Mouse (Mus musculus): ENCODE measurements around the gene Il13ra1. TPM values are rescaled to one million over a fixed set of nuclear protein-coding genes. Genes with fewer than 3 reads are reported as not detected.

Gene Il13ra1
- total and polyA plus RNA-seq, 2 experiments from 2014 or later = 7.6 to 8.7 TPM

DNA sequence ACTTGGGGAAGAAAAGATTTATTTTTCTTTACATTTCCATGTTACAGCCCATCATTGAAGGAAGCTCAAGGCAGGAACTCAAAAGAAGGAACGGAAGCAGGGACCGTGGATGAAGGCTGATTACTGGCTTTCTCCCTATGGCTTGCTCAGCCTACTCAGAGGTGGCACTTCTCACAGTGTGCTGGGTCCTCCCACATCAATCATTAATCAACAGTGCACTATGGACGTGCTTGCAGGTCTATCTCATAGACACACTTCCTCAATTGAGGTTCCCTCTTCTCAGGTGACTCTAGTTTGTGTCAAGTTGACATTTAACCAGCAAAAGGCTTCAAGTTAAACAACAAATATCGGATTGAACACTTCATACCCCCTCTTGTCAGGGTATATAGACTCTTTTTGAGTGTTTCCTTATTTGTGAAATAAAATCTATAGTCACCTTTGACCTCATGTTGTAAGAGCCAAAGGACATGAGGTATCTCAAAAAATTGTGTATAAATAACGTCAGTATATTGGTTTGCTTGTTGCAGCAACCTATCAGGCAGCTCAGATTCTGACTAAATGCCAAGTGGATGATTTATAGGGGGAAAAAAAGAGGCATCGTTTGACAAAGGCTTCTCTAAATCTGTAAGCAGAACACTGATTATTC lies 30.2 kb downstream of the Il13ra1 start:
- Histone ChIP-seq H3K27ac (no peak overlapping the region), H3K9me3 (ENCODE audit: low read length) (no peaks in the 10 kb centered on the region), H3K27me3 (ENCODE audit: insufficient read depth, low read length) (no peaks in the 10 kb centered on the region), H3K4me1 (ENCODE audit: insufficient read depth, low read length) (no peaks in the 10 kb centered on the region), H3K36me3 (ENCODE audit: insufficient read depth, low read length) (no peaks in the 10 kb centered on the region), H3K4me3 (ENCODE audit: low read length) (no peak overlapping the region), H3K9ac (replicated peaks; ENCODE audit: low read length) (no peak overlapping the region), H3K4me2 (ENCODE audit: low read depth, low read length) (no peak overlapping the region)
- no peak for TF ChIP-seq CTCF (IDR thresholded peaks at IDR 0.05; ENCODE audit: low read depth)
- ATAC-seq = no peak
- DNase-seq (ENCODE audit: low spot score) = no peak
- WGBS = 74% methylated on average over 6 of the region's 6 CpGs

DNA sequence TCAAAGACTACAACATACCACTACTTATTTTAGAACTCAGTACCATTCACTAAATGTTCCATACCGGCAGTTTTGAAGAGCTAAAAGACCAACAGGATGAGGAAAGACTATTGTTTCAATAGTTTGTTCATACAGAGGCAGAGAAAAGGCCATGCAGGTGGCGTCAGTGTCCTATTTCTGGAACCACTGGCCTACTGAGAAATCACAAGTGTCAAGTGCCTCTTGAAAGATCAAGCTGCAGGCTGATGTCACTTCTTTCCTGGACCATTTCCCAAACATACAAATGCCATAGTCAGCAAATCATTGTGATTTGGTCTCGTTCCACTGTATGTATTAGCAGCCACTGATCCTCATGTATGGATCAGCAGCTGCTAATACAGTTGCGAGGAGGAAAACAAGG lies 34.8 kb downstream of the Il13ra1 start:
- ATAC-seq (no peak), DNase-seq (ENCODE audit: low spot score) (no peak)
- no peaks in the 10 kb centered on the region for H3K9me3 ChIP-seq (ENCODE audit: low read length)
- WGBS = 58% methylated on average over 4 of the region's 4 CpGs
- H3K36me3 ChIP-seq (ENCODE audit: insufficient read depth, low read length) = no peaks in the 10 kb centered on the region
- no peaks in the 10 kb centered on the region for H3K4me1 ChIP-seq (ENCODE audit: insufficient read depth, low read length)
- TF ChIP-seq CTCF (IDR thresholded peaks at IDR 0.05; ENCODE audit: low read depth) = no peak
- H3K9ac ChIP-seq (replicated peaks; ENCODE audit: low read length) = no peak overlapping the region
- no peak overlapping the region for H3K4me3 ChIP-seq (ENCODE audit: low read length)
- no peak overlapping the region for H3K4me2 ChIP-seq (ENCODE audit: low read depth, low read length)
- no peak overlapping the region for H3K27ac ChIP-seq
- H3K27me3 ChIP-seq (ENCODE audit: insufficient read depth, low read length) = no peaks in the 10 kb centered on the region

DNA sequence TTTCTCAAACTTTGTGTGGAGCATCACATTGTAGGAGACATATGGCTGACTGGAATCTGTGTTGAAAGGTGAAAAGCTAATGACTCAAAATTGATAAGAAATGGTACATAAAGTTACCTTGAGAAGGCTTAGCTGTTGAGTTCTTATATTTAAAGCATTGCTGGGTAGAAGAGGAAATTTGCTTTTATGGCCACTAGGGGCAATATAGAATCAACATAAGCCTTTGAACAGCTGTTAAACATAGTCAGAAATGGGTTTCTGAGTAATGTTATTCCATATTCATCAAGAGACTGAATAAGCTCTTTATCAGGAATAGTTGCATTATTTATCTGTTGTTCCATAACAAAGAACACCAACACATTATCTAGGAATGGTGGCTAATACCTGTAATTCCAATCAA lies 38.2 kb downstream of the Il13ra1 start:
- no peaks in the 10 kb centered on the region for H3K27me3 ChIP-seq (ENCODE audit: insufficient read depth, low read length)
- H3K4me1 ChIP-seq (ENCODE audit: insufficient read depth, low read length) = no peaks in the 10 kb centered on the region
- TF ChIP-seq CTCF (IDR thresholded peaks at IDR 0.05; ENCODE audit: low read depth) = peak; percentile 20; the same call in 1 of the 2 replicates
- H3K27ac ChIP-seq = no peak overlapping the region
- no peaks in the 10 kb centered on the region for H3K36me3 ChIP-seq (ENCODE audit: insufficient read depth, low read length)
- no peak for ATAC-seq
- no peak overlapping the region for H3K4me2 ChIP-seq (ENCODE audit: low read depth, low read length)
- no peak overlapping the region for H3K4me3 ChIP-seq (ENCODE audit: low read length)
- H3K9me3 ChIP-seq (ENCODE audit: low read length) = no peaks in the 10 kb centered on the region
- DNase-seq (ENCODE audit: low spot score) = no peak
- H3K9ac ChIP-seq (replicated peaks; ENCODE audit: low read length) = no peak overlapping the region

DNA sequence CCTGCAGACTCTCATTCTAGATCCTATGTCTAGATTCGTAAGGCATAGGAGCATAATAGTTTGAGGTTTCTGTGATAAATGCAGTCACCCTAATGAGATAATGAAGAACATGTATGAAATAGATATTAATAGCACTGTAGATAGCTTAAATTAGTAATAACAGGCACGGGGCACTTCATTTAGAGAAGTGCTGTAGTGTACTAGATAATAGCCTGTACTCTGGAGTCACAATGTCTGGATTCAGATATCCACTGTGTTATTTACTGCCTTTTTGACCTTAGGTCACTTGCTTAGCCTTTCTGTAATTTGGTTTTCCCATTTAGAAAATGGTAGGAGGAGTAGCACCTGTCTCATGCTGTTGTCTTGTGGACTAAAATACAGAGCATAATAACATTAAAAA lies 44.8 kb downstream of the Il13ra1 start:
- Histone ChIP-seq H3K4me1 (ENCODE audit: insufficient read depth, low read length) (no peaks in the 10 kb centered on the region), H3K36me3 (ENCODE audit: insufficient read depth, low read length) (no peaks in the 10 kb centered on the region), H3K27ac (no peak overlapping the region), H3K27me3 (ENCODE audit: insufficient read depth, low read length) (no peaks in the 10 kb centered on the region), H3K9ac (replicated peaks; ENCODE audit: low read length) (no peak overlapping the region), H3K4me2 (ENCODE audit: low read depth, low read length) (no peak overlapping the region), H3K4me3 (ENCODE audit: low read length) (no peak overlapping the region), H3K9me3 (ENCODE audit: low read length) (no peaks in the 10 kb centered on the region)
- DNase-seq (ENCODE audit: low spot score) = no peak
- TF ChIP-seq CTCF (IDR thresholded peaks at IDR 0.05; ENCODE audit: low read depth) = no peak
- WGBS = 80% methylated on average over 2 of the region's 2 CpGs
- no peak for ATAC-seq

DNA sequence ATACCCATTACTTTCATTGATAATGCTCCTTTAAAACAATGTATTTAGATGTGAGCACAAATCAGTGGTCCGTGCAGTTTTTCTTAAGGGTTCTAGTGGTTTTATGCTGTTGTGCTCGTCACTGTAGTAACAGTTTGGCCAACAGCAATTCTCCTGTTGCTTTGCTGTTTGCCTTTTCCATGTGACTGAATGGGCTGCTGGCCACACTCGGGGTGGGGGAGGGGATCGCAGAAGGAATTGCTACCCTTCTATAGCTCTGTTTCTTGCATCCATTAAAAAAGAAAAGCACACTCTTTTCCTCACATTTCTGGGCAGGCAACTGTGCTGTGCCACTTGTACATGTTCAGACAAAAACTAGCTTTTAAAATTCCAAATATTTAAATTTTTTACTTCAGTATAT lies 49.7 kb downstream of the Il13ra1 start:
- Histone ChIP-seq H3K27ac (no peak overlapping the region), H3K4me2 (ENCODE audit: low read depth, low read length) (no peak overlapping the region), H3K9ac (replicated peaks; ENCODE audit: low read length) (no peak overlapping the region), H3K27me3 (ENCODE audit: insufficient read depth, low read length) (no peaks in the 10 kb centered on the region), H3K9me3 (ENCODE audit: low read length) (no peaks in the 10 kb centered on the region), H3K4me3 (ENCODE audit: low read length) (no peak overlapping the region), H3K4me1 (ENCODE audit: insufficient read depth, low read length) (no peaks in the 10 kb centered on the region), H3K36me3 (ENCODE audit: insufficient read depth, low read length) (no peaks in the 10 kb centered on the region)
- peak; percentile 46 for DNase-seq (ENCODE audit: low spot score)
- 45% methylated on average over 4 of the region's 4 CpGs for WGBS
- TF ChIP-seq CTCF (IDR thresholded peaks at IDR 0.05; ENCODE audit: low read depth) = no peak
- ATAC-seq = no peak

DNA sequence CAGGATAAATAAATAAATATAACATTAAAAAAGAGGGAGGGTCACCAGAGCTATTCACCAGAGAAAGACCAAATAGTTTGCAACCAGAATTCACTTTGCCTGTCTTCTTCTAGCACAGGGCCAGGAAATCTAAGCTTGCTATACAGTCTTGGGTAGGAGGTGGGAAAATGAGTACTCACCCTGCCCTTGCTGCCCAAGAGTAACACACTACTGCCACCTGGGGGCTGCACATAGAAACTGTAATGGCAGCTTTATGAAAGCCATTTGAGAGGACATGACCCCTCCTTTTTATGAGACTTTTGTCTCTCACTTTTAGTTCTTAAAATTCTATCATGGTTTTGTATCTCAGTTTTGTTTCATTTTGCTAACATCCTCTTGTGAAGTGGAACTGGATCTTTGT lies 71.7 kb downstream of the Il13ra1 start:
- no peaks in the 10 kb centered on the region for H3K36me3 ChIP-seq (ENCODE audit: insufficient read depth, low read length)
- no peaks in the 10 kb centered on the region for H3K4me1 ChIP-seq (ENCODE audit: insufficient read depth, low read length)
- no peaks in the 10 kb centered on the region for H3K27me3 ChIP-seq (ENCODE audit: insufficient read depth, low read length)

DNA sequence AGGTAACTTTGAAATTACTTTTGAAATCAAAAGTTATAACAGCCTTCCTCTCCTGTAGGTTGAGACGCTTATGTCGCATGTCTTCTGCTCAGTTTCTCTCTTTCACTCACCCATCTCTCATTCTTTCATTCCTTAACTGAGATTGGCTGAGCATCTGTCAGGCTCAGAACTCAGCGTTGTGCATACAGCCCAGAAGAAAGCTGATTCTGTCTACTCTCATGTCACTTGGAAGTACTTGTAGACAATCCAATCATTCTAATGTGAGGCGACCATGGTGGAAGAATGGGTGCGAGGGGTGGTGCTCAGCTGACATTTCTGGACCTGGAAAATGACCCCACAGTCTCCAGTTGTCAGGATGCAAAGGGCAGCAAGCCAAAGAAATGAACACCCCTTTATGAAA lies 74.1 kb downstream of the Il13ra1 start:
- WGBS = 52% methylated on average over 5 of the region's 5 CpGs
- Histone ChIP-seq H3K4me3 (ENCODE audit: low read length) (no peak overlapping the region), H3K9me3 (ENCODE audit: low read length) (no peaks in the 10 kb centered on the region), H3K27ac (no peak overlapping the region), H3K9ac (replicated peaks; ENCODE audit: low read length) (no peak overlapping the region), H3K36me3 (ENCODE audit: insufficient read depth, low read length) (no peaks in the 10 kb centered on the region), H3K4me1 (ENCODE audit: insufficient read depth, low read length) (no peaks in the 10 kb centered on the region), H3K27me3 (ENCODE audit: insufficient read depth, low read length) (no peaks in the 10 kb centered on the region), H3K4me2 (ENCODE audit: low read depth, low read length) (no peak overlapping the region)
- DNase-seq (ENCODE audit: low spot score) (no peak), ATAC-seq (no peak)
- no peak for TF ChIP-seq CTCF (IDR thresholded peaks at IDR 0.05; ENCODE audit: low read depth)

More for the DNA sequence above, 71.7 kb downstream of the Il13ra1 start:
- 0 out of 2 replicates have a peak, but pooled peaks have one; percentile 27 for ATAC-seq
- H3K4me2 ChIP-seq (ENCODE audit: low read depth, low read length) = no peak overlapping the region
- H3K4me3 ChIP-seq (ENCODE audit: low read length) = no peak overlapping the region
- H3K9ac ChIP-seq (replicated peaks; ENCODE audit: low read length) = no peak overlapping the region
- peak; percentile 71 for TF ChIP-seq CTCF (IDR thresholded peaks at IDR 0.05; ENCODE audit: low read depth)
- DNase-seq (ENCODE audit: low spot score) = peak; percentile 56
- no peak overlapping the region for H3K27ac ChIP-seq
- no peaks in the 10 kb centered on the region for H3K9me3 ChIP-seq (ENCODE audit: low read length)
